Mouse (Mus musculus) cerebellum, postnatal 4 days (tissue): ENCODE measurements around the gene Shb.

Experiments
- DNase-seq, 2 experiments: peaks; one replicate each; pipeline ENCODE4 v3.0.0; 2022; ENCODE audit warnings: low spot score in 2 of 2, mixed read lengths in 1 of 2

The Shb gene

DNA sequence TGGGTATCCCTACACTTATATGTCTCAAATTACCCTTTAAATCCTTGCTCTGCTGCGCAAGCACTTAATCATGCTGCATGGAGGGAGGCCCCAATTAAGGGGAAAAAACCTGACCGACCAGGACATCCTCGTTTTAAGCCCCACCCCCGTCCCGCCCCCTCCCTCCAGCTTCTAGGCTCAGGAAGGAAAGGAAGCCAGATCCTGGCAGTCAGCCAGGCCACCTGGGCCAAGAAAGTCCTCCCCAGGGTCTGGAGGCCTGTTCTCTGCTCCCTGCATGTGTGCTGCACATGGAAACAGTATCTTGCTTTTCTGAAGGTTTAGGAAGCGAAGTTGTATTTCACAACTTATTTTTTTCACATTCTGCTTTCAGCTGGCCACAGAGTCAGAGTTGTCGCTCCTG is at the start of gene Shb:
TSS of gene Shb (minus strand) at position 96 of the 400 bp plus-strand sequence.
- peak in 1 of 2 experiments; percentile 65 for DNase-seq

DNA sequence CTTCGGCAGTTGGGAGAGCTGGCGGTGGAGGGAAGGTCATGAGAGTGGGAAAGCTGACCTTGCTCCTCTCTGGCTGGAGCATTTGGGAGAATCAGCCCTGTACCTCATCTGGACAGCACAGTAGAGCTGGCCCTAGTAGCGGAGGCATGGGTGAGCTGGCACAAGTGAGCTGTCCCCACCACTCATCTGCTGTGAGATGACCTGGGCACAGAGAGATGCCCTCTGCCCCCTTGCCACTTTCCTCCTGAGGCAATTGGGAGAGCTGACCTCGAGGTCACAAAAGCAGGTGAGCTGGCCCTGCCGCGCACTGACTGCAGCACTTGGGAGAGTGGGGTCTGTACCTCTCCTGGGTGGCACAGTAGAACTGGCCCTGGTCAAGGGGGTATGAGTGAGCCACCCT is 48.8 kb upstream of the Shb start:
- DNase-seq = no peak

DNA sequence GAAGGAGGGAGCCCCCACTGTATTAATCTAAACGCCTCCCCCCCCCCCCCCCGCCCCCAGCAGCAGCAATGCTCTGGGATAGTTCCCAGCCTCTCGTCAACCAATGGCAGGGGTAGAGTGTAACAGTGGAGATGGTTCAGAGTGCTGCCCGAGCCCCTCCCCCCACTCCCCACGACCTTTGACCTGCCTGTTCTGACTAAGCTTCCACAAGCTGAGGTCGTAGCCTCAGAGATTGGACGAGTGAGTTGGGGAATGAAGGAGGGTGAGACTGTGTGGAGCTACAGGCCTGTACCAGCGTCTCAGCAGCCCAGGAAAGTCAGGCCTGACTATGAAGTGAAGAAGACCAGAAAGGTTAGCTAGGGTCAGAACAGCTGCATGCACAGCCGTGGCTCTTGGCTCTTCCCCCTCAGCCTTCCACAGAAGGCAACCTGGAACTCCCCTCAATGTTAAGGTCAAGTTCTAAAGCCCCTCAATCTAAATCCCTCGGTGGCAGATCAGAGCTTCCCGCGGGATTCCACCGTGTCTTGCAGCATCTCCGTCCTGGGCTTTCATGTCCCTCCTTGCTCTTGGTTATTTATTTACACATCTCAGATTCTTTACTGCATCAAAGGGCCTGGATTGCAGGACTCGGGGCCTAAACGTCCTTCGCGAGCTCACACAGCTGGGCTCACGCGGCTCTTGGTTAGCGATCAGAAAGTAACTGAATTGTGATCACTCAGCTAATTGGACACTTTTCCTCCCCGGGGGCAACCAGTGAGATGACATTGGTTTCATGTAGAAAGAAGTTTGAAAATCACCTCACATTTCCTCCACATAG is 46.5 kb upstream of the Shb start:
- DNase-seq = no peak

DNA sequence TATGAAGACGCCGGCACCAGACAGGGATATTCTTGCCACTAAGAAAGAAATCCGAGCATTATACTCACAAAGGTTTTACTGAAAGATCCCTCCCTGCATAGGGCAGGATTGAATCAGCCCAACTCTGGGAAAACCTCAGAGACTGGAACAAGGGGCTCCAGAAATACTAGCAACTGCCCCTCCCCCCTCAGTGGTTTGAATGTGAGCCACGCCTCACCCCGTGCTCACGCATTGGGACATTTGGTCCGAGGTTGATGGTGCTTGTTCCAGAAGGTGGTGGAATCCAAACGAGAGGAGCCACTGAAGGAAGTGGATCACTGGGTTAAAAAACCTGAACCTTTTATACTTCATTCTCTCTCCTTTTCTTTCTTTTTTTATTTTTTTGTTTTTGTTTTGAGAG is 45.4 kb upstream of the Shb start:
- no peak for DNase-seq

DNA sequence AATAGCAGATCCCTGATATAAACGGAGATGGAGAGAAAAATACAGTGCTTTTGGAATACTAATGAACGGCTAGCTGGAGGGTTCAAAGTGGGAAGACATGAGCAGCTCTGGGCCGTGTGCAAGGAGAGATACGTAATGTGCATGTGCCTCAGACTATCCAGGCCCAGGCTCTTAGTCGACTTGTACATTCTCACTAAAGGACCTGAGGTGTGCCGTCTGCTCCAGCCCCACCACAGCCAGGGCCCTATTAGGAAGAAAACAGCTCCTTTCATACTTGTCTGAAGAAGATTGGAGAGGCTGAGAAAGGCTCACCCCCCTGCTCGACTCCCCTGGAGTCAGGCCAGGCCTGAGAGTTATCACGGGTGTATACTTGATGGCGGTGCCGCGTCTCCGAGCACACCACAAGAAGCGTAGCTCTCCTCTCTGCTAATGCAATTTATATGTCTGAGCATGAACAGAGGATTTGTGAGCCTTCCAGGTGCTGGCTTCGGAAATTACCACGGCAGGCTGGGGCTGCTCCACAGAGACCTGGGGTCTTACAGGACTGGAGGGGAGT is 42.4 kb upstream of the Shb start:
- no peak for DNase-seq

DNA sequence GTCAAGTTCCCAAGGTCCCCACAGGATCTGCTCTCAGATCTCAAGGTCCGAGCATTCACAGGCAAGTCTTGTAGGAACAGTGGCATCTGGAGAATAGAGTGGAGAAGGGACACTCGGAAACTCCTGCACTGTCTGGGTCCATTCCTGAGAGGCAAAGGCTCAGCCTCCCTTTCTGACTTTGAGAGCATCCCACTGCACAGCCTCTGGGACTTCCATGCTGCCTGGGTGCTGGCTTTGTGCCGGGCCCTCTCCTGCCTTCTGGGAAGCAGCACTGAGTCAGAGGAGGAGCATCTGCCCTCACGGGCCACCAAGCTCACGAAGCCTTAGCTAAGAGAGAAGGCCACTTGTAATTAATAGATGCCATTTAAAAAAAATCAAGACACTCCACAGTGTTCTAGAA is 37.3 kb upstream of the Shb start:
- DNase-seq = no peak

DNA sequence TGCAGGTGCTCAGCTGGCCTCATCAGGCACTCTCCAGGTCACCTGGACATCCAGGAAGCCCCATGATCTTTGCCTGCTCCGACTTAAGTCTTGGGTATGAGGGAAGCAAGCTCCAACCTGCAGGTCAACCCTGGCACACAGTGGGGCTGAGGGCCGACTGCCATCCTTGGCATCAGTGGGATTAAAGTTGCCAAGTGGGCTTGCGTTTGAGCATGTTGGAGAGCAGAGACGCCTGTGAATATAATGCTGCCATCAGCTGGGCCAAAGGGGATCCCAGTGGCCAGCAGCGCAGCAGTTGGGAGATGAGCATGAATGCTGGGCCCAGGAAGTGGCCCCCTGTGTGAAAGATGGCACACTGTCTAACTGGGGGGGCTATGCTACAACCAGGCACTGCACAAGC is 25.9 kb upstream of the Shb start:
- DNase-seq = peak in 1 of 2 experiments; percentile 36

DNA sequence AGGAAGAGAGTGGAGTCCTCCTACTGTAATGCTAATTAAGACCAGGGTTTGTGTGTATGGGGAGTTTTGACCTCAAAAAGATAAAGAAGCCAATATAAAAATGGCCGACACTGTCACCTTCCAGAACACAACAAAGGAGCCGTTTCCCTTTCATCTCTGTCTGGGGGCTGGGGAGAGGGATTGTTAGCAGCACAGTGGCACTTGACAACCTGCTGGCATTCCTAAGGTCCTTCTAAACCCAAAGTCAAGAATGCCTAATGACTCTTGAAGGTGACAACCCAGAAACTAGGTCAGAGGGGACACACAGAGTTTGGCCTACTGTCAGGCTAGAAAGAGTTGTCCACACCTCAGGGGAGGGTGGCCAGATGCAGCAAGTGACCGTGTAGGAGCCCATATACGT is 20.3 kb upstream of the Shb start:
- no peak for DNase-seq

DNA sequence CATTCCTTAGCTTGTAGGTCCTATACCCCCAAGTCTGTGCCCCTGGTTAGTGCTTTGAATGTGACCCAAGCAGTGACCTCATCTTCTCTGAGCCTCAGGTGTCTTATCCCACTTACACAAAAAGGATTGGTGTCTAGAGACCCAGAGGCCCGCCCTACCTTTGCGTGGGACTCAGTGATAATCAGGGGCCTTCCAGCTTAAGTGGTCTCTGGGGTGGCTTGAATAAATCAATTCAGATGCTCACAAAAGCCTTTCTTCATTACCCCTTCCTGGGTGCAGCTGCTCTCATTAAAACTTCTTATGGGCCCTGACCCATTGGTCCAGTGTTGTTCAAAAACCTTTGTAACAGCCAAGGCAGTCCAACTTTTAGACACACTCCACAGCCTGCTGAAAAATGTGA is 18.7 kb upstream of the Shb start:
- DNase-seq = no peak

DNA sequence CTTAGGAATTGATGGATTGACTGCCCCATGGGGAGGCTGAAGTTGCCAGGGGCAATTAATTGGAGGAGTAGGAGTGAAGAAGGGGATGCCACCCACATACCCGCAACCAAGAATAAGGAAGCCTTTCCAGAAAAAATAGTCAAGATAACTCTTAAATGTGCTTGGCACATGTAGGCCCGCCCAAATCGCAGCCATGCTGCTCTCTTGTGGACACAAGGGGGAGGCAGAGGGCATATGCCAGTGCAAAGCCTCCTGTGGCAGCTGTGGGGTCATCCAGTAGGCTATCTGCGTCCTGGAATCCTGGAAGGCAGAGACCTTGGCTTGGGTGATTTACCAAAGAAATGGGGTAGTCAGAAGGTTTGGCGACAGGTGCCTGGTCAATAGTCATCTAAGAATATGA is 17.2 kb upstream of the Shb start:
- DNase-seq = no peak

DNA sequence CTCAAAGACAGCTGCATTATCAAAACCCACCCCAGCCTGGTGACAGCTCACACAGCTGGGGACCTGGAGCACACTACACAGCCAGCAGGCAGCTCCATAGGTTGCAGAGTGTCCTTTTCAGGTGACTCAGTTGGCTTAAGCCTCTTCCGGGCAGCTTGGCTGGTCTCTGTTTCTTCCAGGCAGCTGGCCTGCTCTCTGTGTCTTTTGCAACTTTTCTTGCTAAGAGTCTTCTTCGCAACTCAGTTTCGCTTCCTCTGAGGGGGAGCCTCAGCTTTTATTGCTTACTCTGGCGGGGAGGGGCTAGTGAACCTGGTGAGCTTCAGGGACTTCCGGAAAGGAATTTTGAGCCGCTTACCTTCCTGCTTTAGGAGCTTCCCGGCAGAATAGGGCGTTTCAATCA is 13.6 kb upstream of the Shb start:
- DNase-seq = no peak

DNA sequence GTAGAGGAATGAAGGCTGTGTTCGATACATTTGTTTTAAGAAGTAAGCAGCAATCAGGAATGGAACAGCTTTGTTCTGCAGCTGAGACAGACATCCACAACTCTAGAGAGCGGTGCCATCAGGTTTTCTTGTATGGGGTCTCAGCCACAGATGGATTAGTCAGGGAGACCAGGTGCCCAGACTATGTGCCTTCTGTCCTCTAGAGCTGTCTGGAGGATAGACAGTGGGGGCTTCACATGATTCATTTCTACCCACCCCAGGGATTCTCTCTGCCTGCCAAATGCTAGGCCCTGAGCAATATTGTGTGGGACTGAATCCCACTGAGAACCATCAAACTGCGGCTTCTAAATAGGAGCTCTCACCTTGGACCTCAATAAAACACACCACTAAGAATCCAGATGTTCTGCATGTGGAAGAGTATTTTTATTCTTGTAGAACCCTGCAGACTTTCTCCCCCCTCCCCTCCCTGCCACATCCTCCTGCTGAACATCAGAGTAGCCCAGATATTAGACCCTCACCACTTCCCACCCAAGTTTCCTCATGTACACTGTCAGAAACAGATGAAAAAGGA is 11.3 kb upstream of the Shb start:
- no peak for DNase-seq

DNA sequence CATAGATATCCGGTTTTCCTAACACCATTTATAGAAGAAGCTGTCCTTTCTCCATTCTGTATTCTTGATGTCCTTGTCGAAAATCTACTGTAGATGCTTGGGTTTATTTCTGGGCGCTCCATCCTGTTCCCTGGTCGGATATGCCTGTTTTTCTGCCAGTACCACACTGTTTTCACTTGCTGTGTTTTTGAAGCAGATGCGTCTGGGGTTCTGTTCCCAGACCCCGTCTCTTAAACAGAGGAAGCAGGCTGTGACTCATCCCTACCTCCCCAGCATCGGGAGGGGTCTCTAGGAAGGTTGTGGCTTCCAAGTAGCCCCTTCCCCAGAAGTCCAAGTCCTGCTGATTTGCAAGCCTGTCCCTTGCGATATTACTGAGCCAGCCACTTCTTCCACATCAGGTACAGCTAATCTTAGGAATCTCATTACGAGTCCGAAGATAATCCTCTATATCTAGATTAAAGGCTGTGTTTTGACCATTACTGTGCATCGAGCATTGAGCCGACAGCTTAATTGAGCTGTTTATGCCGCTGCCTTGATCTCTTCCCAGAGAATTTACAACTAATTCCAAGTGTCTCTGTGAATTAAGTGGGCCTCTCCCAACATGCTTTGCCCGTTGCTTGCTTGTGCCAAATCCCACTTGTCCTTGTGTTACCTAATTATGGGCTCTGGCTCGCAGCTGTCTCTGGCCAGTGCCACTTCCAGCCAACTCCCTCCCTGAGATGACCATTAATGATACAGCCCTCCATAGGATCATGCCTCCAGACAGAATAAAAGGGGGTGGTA is 8.1 kb upstream of the Shb start:
- no peak for DNase-seq

DNA sequence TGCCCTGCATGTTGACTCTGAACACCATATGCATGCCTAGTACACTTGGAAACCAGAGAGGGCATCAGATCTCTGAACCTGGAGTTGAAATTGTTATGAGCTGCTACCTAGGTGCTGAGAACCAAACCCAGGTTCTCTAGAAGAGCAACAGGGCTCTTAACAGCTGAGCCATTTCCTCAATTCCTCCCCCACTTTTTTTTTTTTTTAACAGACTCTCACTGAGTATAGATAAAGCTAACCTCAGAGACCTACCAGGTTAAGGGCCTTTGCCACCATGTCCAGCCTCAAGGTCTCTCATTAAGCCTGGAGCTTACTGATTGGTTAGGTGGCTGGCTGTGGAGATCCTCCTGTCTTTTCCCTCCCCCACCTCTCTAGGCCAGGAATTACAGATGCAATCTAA is 6.9 kb upstream of the Shb start:
- no peak for DNase-seq

DNA sequence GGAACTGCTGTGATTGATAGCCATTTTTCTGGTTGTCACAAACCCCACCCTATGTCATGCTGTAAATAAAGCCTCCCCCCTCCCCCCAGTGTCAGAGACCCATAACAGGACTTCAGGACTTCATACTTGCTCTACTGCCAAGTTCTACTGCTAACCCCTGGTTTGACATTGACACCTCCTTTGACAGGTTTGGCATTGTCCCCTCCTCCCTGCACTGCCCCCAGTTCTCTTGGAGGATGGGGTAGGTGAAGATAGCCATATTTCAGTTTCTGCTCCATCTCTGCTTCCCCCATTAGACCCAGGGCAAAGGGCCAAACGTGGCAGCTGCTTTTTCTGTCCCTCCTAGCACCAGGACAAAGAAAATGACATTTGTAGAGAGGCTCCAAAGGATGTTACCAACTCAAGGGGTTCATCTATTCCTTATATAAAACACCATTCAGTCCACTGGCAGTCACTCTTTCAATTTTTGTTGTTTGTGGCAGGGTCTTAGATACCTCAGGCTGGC is 1.2 kb upstream of the Shb start:
- DNase-seq = no peak

DNA sequence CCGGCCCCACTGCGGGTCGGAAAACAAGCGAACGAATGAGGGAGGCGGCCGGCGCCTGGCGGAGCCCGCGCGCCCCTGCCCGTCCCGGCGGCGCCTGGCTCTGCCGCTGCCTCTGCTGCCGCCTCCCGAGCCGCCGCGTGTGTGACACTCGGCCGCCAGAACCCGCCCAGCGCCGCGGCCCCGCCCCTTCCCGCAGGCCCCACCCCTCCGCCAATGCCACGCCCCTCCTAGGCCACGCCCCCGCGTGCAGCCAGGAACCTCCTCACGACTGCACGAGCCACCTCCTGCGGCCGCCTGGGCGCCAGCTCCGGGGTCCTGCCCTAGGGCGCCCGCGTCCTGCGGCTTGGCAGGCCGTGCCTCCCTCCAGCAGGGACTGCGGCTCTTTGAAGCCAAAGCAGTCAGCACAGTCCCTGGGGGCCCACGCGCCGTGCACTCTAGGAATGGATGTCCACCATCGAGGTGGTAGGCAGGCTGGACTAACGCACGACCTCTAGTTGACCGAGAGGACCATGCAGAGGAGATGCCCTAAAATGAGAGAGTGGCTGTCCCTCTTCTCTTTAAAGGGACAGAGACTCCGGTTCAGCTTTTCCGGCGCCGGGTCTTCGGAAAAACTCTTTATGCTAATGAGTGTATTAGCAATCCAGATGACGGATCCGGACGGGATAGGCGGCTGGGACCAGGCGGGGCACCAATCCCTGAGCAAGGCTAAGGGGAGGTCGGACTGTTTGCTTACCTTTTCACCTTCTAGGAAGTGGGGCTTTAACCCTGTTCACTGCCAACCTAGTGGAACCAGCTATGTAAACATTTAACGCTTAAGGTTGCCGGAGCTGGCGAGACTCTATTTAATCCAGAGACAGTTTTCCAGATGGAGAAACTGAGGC is 1.4 kb downstream of the Shb start:
- DNase-seq = peak; percentile 85 to 92

DNA sequence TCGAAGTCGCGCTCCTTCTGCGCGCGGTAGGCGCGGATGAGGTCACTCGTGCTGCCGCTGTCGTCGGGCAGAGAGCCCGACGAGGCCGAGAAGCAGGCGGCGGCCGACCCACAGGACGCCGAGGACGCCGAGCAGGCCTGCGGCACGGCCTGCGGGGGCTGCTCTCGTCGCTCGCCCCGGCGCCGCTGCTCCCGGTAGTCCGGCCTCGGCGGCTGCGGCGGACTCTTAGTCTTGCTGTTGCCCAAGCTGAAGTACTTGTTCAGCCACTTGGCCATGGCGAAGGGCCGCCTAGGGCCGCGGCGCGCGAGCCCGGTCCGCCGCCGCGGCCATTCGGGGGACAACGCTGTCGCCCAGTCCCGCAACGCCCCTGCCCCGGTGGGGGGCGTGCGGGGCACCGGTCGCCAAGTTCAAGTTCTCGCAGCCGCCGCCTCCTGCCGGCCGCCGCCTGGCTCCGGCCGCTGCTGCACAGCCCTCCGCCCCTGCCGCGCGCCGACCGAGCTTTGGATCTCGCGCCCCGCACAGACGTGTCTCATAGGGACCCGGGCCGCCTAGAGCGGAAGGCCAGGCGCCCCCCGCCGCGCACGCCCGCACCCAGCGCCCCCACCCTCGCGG is 2.2 kb downstream of the Shb start:
- peak in 1 of 2 experiments; percentile 42 for DNase-seq

DNA sequence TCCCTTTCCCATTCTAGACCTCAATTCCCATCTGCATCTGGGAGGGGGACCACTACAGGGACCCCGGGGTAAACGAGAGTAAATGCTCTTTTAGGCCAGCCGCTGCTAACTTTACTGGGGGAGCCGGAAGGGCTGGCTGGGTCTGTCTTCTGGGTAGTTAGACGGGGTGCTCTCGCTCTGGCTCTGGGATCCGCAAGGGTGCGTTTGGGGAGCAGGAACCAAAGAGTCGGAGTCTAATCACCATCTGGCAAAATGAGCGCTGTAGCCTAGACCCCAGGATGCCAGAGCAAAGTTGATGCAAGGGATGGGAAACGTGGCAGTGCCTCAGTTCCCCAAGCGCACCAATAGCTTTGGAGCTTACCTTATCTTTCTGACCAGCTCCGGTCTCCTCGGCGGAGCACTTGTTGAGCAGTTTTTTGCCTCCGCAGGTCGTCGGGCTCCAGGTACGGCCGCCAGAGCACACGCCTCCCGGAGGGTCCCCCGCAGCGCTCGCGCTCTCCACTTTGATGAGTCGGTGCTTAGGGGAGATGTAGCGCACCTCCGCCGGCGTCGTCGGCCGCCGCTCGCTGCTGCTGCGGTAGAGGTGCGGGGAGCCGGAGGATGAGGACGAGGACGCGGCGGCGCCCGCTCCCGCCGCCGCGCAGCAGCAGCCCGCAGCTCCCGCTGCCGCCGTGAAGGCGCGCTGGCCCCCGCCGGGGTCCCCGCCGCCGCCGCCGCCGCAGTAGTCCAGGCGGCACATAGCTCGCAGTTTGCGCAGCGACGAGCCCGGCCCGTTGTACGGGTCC is 2.9 kb downstream of the Shb start:
- DNase-seq = no peak

DNA sequence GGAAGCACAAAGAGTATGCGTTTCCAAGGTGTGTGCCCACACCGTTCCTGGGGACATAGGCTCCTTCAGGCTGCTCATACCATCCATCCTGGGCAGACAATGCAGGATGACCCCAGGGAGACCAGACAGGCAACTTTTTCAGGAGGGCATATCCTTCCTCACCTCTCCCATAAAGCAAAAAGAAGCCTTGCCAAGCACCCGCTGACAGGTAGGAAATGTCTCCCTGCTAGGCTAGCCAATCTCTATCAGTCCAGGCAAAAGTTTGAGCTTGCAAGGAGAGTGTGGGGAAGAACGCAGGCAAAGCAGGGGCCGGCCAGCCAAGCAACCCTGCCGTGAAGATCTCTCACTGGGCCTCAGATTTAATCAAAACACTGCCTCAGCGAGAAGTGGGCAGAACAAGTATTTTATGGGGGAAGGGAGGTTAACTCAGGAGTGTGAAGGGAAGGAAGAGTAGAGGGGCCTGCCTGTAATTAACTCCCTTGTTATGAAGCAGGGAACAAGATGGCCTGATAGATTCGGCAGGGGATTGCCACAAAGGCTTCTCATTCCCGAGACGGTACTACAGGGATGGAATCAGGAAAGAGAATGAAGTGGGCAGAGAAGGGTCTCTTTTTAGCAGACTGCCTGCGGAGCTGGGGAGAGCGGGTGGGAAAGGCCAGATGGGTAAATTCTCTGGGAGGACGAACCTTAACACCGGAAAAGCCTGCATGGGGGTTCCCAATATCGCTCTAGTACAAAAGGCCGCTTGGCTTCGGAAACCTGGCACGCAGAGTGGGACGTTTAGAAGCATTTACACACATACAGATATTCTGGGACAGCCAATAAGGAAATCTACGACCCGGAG is 3.7 kb downstream of the Shb start:
- DNase-seq = no peak
